Mouse (Mus musculus) heart, embryonic 15.5 days (tissue): ENCODE data around the gene Fabp1. TPM values are rescaled to one million over a fixed set of nuclear protein-coding genes. Genes with fewer than 3 reads are reported as not detected.

Experiments used
- ATAC-seq: fragments of 200-750 bp; cut with Nextera tagmentation; replicated peaks from 2 replicates; pipeline ENCODE4 v1.8.0; 2017; ENCODE audit warnings: low read depth, moderate TSS enrichment; ENCODE audit not compliant: insufficient number of reproducible peaks, insufficient read depth, low FRiP score
- H3K27ac ChIP-seq: fragments of 300-500 bp; sonication (generic); 2 replicates; pipeline ENCODE4 v1.5.1; 2015; ENCODE audit warnings: mild to moderate bottlenecking, inconsistent platforms
- H3K27me3 ChIP-seq: fragments of 300-500 bp; sonication (generic); 2 replicates; pipeline ENCODE4 v1.6.1; 2015; ENCODE audit warnings: inconsistent platforms
- H3K36me3 ChIP-seq: fragments of 300-500 bp; sonication (generic); 2 replicates; pipeline ENCODE4 v1.6.1; 2015; ENCODE audit warnings: mild to moderate bottlenecking, inconsistent platforms
- H3K4me1 ChIP-seq: fragments of 300-500 bp; sonication (generic); replicated peaks from 2 replicates; pipeline ENCODE4 v1.6.1; 2015; ENCODE audit warnings: inconsistent platforms
- H3K4me2 ChIP-seq: fragments of 300-500 bp; sonication (generic); 2 replicates; pipeline ENCODE4 v1.6.1; 2015; ENCODE audit warnings: inconsistent platforms, mild to moderate bottlenecking, moderate library complexity
- H3K4me3 ChIP-seq: fragments of 300-500 bp; sonication (generic); 2 replicates; pipeline ENCODE4 v1.5.1; 2015; ENCODE audit warnings: mild to moderate bottlenecking, inconsistent platforms
- H3K9ac ChIP-seq: fragments of 300-500 bp; sonication (generic); 2 replicates; pipeline ENCODE4 v1.6.1; 2015; ENCODE audit warnings: mild to moderate bottlenecking, inconsistent platforms
- H3K9me3 ChIP-seq: fragments of 300-500 bp; sonication (generic); replicated peaks from 2 replicates; pipeline ENCODE4 v1.6.1; 2016; ENCODE audit warnings: inconsistent platforms
- WGBS: fragments of 180-500 bp; shearing (Covaris S2); methylation state at CpG from one replicate; pipeline ENCODE4 v1.1.7; 2015; ENCODE audit warnings: mixed read lengths; 5-methylcytosine and 5-hydroxymethylcytosine counted together
- polyA plus RNA-seq: library from polyadenylated mRNA; unstranded; fragments of >200 nt; fragmentation: Nextera tagmentation; extraction: Ambion mirVana; gene quantifications from 2 replicates; pipeline ENCODE4 v1.2.1, GENCODE M21; 2015

Gene Fabp1
- polyA plus RNA-seq, 1 experiment from 2014 or later: 0.42 TPM

GRCm38 (mm10) chr6:71212471-71212870 is 12.8 kb downstream of the Fabp1 start:
- H3K36me3 ChIP-seq: peaks cover 18% of the 10 kb centered on the region; the same call in 1 of the 2 replicates
- no peak for ATAC-seq
- H3K27me3 ChIP-seq: no peaks in the 10 kb centered on the region
- H3K27ac ChIP-seq: peak overlapping the region; percentile 29; the same call in 1 of the 2 replicates
- H3K4me3 ChIP-seq: no peak overlapping the region
- no peak overlapping the region for H3K4me2 ChIP-seq
- H3K9ac ChIP-seq: no peak overlapping the region
- 95% methylated on average over 3 of the region's 3 CpGs for WGBS
- no peaks in the 10 kb centered on the region; the same call in 1 of the 2 replicates for H3K4me1 ChIP-seq
- no peaks in the 10 kb centered on the region for H3K9me3 ChIP-seq

- H3K4me1 ChIP-seq: peaks cover 22% of the 10 kb centered on the region
- no peaks in the 10 kb centered on the region for H3K27me3 ChIP-seq
- WGBS: 79% methylated on average over 4 of the region's 4 CpGs
- H3K9me3 ChIP-seq: no peaks in the 10 kb centered on the region
- no peak overlapping the region for H3K27ac ChIP-seq
- H3K4me2 ChIP-seq: no peak overlapping the region
- no peak for ATAC-seq
- H3K36me3 ChIP-seq: peaks cover 32% of the 10 kb centered on the region
- no peak overlapping the region for H3K4me3 ChIP-seq
- no peak overlapping the region for H3K9ac ChIP-seq
Observed at GRCm38 (mm10) chr6:71221501-71221900, 21.9 kb downstream of the Fabp1 start.

GRCm38 (mm10) chr6:71224184-71224943 is 24.7 kb downstream of the Fabp1 start:
- H3K27ac ChIP-seq: peak overlapping the region; percentile 16; the same call in 1 of the 2 replicates
- no peak overlapping the region for H3K4me2 ChIP-seq
- H3K9ac ChIP-seq: no peak overlapping the region
- H3K36me3 ChIP-seq: peaks cover 21% of the 10 kb centered on the region
- ATAC-seq: no peak
- peaks cover 35% of the 10 kb centered on the region for H3K4me1 ChIP-seq
- H3K9me3 ChIP-seq: no peaks in the 10 kb centered on the region
- 50% methylated on average over 3 of the region's 3 CpGs for WGBS
- H3K27me3 ChIP-seq: no peaks in the 10 kb centered on the region
- H3K4me3 ChIP-seq: no peak overlapping the region

- 26% methylated on average over 6 of the region's 6 CpGs for WGBS
- Histone ChIP-seq H3K4me3 (no peak overlapping the region), H3K4me1 (peaks cover 35% of the 10 kb centered on the region), H3K27me3 (no peaks in the 10 kb centered on the region), H3K4me2 (no peak overlapping the region), H3K9me3 (no peaks in the 10 kb centered on the region), H3K36me3 (peaks cover 9% of the 10 kb centered on the region; the same call in 1 of the 2 replicates), H3K27ac (peak overlapping the region; percentile 85), H3K9ac (0 out of 2 replicates have a peak overlapping the region, but pooled peaks have one; percentile 17)
- ATAC-seq: 0 out of 2 replicates have a peak, but pooled peaks have one; percentile 14
Observed at GRCm38 (mm10) chr6:71226544-71226943, 26.9 kb downstream of the Fabp1 start.

- ATAC-seq: peak; percentile 78
- H3K9ac ChIP-seq: no peak overlapping the region
- peak overlapping the region; percentile 85 for H3K27ac ChIP-seq
- H3K4me3 ChIP-seq: no peak overlapping the region
- peaks cover 35% of the 10 kb centered on the region for H3K4me1 ChIP-seq
- no peaks in the 10 kb centered on the region for H3K9me3 ChIP-seq
- no peaks in the 10 kb centered on the region for H3K27me3 ChIP-seq
- H3K4me2 ChIP-seq: peak overlapping the region; percentile 17; the same call in 1 of the 2 replicates
- peaks cover 5% of the 10 kb centered on the region; the same call in 1 of the 2 replicates for H3K36me3 ChIP-seq
- WGBS: 11% methylated on average over 7 of the region's 7 CpGs
Observed at GRCm38 (mm10) chr6:71227157-71227770, 27.6 kb downstream of the Fabp1 start.

GRCm38 (mm10) chr6:71235121-71235520 is 35.5 kb downstream of the Fabp1 start:
- Histone ChIP-seq H3K9ac (no peak overlapping the region), H3K4me1 (no peaks in the 10 kb centered on the region), H3K36me3 (peaks cover 41% of the 10 kb centered on the region), H3K4me2 (no peak overlapping the region), H3K9me3 (no peaks in the 10 kb centered on the region), H3K27me3 (no peaks in the 10 kb centered on the region), H3K4me3 (no peak overlapping the region), H3K27ac (no peak overlapping the region)
- WGBS: 65% methylated on average over 13 of the region's 13 CpGs
- ATAC-seq: no peak

GRCm38 (mm10) chr6:71235944-71236343 is 36.3 kb downstream of the Fabp1 start:
- no peak overlapping the region for H3K9ac ChIP-seq
- WGBS: 62% methylated on average over 3 of the region's 3 CpGs
- no peaks in the 10 kb centered on the region for H3K9me3 ChIP-seq
- H3K4me3 ChIP-seq: no peak overlapping the region
- H3K27me3 ChIP-seq: no peaks in the 10 kb centered on the region
- H3K36me3 ChIP-seq: peaks cover 38% of the 10 kb centered on the region
- no peak; the same call in 1 of the 2 replicates for ATAC-seq
- H3K4me1 ChIP-seq: peaks cover 3% of the 10 kb centered on the region
- no peak overlapping the region for H3K4me2 ChIP-seq
- no peak overlapping the region for H3K27ac ChIP-seq

- Histone ChIP-seq H3K27me3 (no peaks in the 10 kb centered on the region), H3K27ac (no peak overlapping the region), H3K4me1 (peaks cover 8% of the 10 kb centered on the region), H3K4me3 (no peak overlapping the region), H3K9me3 (no peaks in the 10 kb centered on the region), H3K9ac (no peak overlapping the region), H3K4me2 (no peak overlapping the region), H3K36me3 (peaks cover 37% of the 10 kb centered on the region)
- no peak for ATAC-seq
- WGBS: 83% methylated on average over 6 of the region's 6 CpGs
Observed at GRCm38 (mm10) chr6:71236506-71236905, 36.9 kb downstream of the Fabp1 start.

GRCm38 (mm10) chr6:71237031-71237431 is 37.4 kb downstream of the Fabp1 start:
- Histone ChIP-seq H3K4me2 (no peak overlapping the region), H3K9ac (no peak overlapping the region), H3K27me3 (no peaks in the 10 kb centered on the region), H3K27ac (no peak overlapping the region), H3K9me3 (no peaks in the 10 kb centered on the region), H3K4me1 (peaks cover 12% of the 10 kb centered on the region), H3K4me3 (no peak overlapping the region), H3K36me3 (peaks cover 37% of the 10 kb centered on the region)
- WGBS: 83% methylated on average over 6 of the region's 6 CpGs
- ATAC-seq: no peak

GRCm38 (mm10) chr6:71239069-71239750 is 39.6 kb downstream of the Fabp1 start:
- no peak overlapping the region for H3K9ac ChIP-seq
- H3K36me3 ChIP-seq: peaks cover 32% of the 10 kb centered on the region
- ATAC-seq: no peak
- WGBS: 91% methylated on average over 26 of the region's 26 CpGs
- no peaks in the 10 kb centered on the region for H3K9me3 ChIP-seq
- no peaks in the 10 kb centered on the region for H3K27me3 ChIP-seq
- H3K27ac ChIP-seq: no peak overlapping the region
- H3K4me3 ChIP-seq: no peak overlapping the region
- peaks cover 20% of the 10 kb centered on the region for H3K4me1 ChIP-seq
- H3K4me2 ChIP-seq: no peak overlapping the region

GRCm38 (mm10) chr6:71240831-71241230 is 41.2 kb downstream of the Fabp1 start:
- Histone ChIP-seq H3K27me3 (no peaks in the 10 kb centered on the region), H3K9ac (no peak overlapping the region), H3K36me3 (peaks cover 28% of the 10 kb centered on the region), H3K4me2 (no peak overlapping the region), H3K9me3 (no peaks in the 10 kb centered on the region), H3K27ac (peak overlapping the region; percentile 76), H3K4me1 (peaks cover 20% of the 10 kb centered on the region), H3K4me3 (no peak overlapping the region)
- ATAC-seq: no peak
- WGBS: 66% methylated on average over 7 of the region's 7 CpGs
